Mouse (Mus musculus): Measurements from ENCODE around the gene Rab8b. TPM values are rescaled to one million over a fixed set of nuclear protein-coding genes. Genes with fewer than 3 reads are reported as not detected.
"Not testable (repeated sequence)": the region's sequence is repeated elsewhere in the genome, so short reads cannot be mapped to it uniquely, and the experiment has no call there.

Rab8b gene
- polyA plus RNA-seq, 1 experiment from 2014 or later = 30.6 TPM

DNA sequence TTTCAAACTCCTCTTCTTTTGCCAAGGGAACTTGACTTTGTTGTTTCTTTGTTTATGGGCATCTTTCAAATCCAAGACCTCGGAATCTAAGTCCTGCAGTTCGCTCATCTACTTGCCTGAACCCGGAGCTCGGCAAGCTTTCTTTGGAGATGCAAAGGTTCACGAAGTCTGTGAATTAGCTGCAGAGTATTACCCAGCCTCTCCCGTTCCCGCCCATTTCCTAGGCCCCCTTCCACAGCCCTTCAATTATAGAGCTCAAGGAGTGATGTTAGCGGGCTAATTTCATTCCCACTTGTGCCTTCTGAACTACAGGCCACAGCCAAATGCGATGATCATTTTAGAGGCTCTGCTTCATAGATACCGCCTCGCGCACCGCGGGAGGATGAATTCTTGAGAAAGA is 494 bp upstream of the Rab8b start:
- Histone ChIP-seq H3K4me1 (ENCODE audit: control insufficient read depth, low read depth, low read length) (peaks cover 37% of the 10 kb centered on the region), H3K9ac (ENCODE audit: low read depth, low read length) (peak overlapping the region; percentile 58), H3K36me3 (ENCODE audit: control insufficient read depth, insufficient read depth) (no peaks in the 10 kb centered on the region), H3K4me3 (ENCODE audit: low read depth, low read length) (peak overlapping the region; percentile 98), H3K9me3 (replicated peaks; ENCODE audit: control insufficient read depth, low read length) (no peaks in the 10 kb centered on the region), H3K27me3 (ENCODE audit: control insufficient read depth, insufficient read depth, low read depth, low read length) (no peaks in the 10 kb centered on the region), H3K4me2 (ENCODE audit: low read depth, low read length) (peak overlapping the region; percentile 85), H3K27ac (ENCODE audit: low read length) (peak overlapping the region; percentile 28; the same call in 1 of the 2 replicates)
- under 1% methylated on average over 14 of the region's 14 CpGs for WGBS (ENCODE audit: insufficient replicate concordance)
- ATAC-seq (ENCODE audit: low read depth) = no peak

DNA sequence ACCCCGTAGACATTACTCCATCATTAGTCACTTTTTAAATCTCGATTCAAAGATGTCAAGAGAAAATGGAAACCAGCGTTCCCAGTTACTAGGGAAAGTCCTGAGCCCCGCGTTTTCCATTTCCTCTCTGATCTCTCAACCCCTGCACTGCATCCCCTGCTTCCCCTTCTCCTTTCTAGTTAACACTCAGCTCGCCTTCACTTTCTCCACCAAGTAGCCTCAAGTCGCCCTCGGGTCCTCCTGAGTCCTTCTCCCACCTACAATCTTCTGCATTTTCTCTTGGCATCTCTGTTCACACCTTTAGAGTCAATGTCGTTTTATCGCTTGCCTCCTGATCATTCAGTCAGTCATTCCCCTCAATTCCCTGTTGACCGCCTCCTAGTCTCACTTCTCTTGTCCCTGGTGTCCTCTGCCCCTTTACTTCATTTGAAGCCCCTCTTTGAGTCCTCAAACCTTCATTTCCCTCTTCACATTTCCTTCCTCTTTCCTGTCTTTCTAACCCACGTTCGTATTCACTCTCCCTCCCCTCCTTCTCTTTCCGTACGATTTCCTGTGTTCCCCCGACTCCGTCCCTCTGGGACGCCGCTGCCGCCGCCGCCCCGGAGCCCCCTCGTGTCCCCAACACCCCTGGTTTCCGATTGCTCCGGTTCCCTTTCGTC is 686 bp downstream of the Rab8b start:
- Histone ChIP-seq H3K4me3 (ENCODE audit: low read depth, low read length) (peak overlapping the region; percentile 98), H3K9ac (ENCODE audit: low read depth, low read length) (peak overlapping the region; percentile 99), H3K27me3 (ENCODE audit: control insufficient read depth, insufficient read depth, low read depth, low read length) (no peaks in the 10 kb centered on the region), H3K9me3 (replicated peaks; ENCODE audit: control insufficient read depth, low read length) (no peaks in the 10 kb centered on the region), H3K36me3 (ENCODE audit: control insufficient read depth, insufficient read depth) (no peaks in the 10 kb centered on the region), H3K4me2 (ENCODE audit: low read depth, low read length) (peak overlapping the region; percentile 67), H3K27ac (ENCODE audit: low read length) (peak overlapping the region; percentile 96), H3K4me1 (ENCODE audit: control insufficient read depth, low read depth, low read length) (peaks cover 48% of the 10 kb centered on the region)
- WGBS (ENCODE audit: insufficient replicate concordance) = 1% methylated on average over 27 of the region's 27 CpGs
- ATAC-seq (ENCODE audit: low read depth) = no peak

DNA sequence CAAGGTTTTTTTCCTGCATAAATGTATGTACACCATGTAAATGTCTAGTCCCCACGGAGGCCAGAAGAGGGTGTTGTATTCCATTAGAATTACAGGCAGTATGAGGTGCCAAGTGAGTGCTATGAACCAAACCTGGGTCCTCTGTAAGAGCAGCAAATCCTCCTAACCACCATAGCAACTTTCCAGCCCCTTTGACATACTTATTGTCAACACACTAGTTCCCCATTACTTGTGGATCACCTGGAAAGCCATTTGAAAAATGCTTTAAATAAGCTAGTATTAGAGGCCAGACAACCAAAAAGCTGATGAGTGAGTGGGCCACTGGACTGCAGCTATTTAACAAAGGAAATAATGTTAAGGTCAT is 1.6 kb downstream of the Rab8b start:
- no peaks in the 10 kb centered on the region for H3K9me3 ChIP-seq (replicated peaks; ENCODE audit: control insufficient read depth, low read length)
- H3K4me2 ChIP-seq (ENCODE audit: low read depth, low read length) = peak overlapping the region; percentile 67
- H3K4me1 ChIP-seq (ENCODE audit: control insufficient read depth, low read depth, low read length) = peaks cover 55% of the 10 kb centered on the region
- peak overlapping the region; percentile 98 for H3K4me3 ChIP-seq (ENCODE audit: low read depth, low read length)
- 49% methylated on average over 1 of the region's 1 CpGs for WGBS (ENCODE audit: insufficient replicate concordance)
- no peaks in the 10 kb centered on the region for H3K27me3 ChIP-seq (ENCODE audit: control insufficient read depth, insufficient read depth, low read depth, low read length)
- no peaks in the 10 kb centered on the region for H3K36me3 ChIP-seq (ENCODE audit: control insufficient read depth, insufficient read depth)
- ATAC-seq (ENCODE audit: low read depth) = no peak
- H3K27ac ChIP-seq (ENCODE audit: low read length) = peak overlapping the region; percentile 96
- peak overlapping the region; percentile 99 for H3K9ac ChIP-seq (ENCODE audit: low read depth, low read length)

DNA sequence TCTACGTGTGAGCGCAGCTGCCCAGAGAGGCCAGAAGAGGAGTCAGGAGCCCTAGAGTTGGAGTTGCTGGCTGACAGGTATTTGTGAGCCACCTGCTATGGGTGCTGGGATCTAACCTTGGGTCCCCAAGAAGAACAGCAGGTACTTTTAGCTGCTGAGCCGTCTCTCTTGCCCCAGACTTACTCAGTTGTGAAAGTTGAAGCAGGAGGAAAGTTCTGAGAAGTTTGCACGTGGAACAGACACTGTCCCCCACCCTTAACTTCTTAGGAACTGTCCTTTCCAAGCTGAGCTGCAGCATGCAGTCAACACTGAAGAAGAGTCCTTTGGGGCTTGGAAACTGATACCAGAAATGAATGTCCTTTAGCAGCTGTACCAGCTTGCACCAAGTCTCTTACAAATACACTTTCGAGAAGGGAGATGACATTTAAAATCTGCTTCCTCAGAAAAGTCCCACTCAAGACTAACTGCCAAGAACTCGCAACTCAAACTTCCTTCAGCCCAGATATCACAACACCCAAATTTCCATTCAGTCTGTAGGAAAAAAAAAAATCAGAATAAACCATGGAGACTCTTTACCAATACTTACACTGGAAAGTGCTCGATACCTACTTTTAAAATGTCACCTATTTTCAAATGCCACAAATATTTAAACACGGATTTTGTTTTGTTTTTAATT is 2.1 kb downstream of the Rab8b start:
- ATAC-seq (ENCODE audit: low read depth) = no peak
- Histone ChIP-seq H3K4me1 (ENCODE audit: control insufficient read depth, low read depth, low read length) (peaks cover 60% of the 10 kb centered on the region), H3K9ac (ENCODE audit: low read depth, low read length) (peak overlapping the region; percentile 60), H3K36me3 (ENCODE audit: control insufficient read depth, insufficient read depth) (peaks cover 3% of the 10 kb centered on the region; the same call in 1 of the 2 replicates), H3K4me3 (ENCODE audit: low read depth, low read length) (peak overlapping the region; percentile 98), H3K4me2 (ENCODE audit: low read depth, low read length) (peak overlapping the region; percentile 67), H3K27ac (ENCODE audit: low read length) (peak overlapping the region; percentile 96), H3K27me3 (ENCODE audit: control insufficient read depth, insufficient read depth, low read depth, low read length) (no peaks in the 10 kb centered on the region), H3K9me3 (replicated peaks; ENCODE audit: control insufficient read depth, low read length) (no peaks in the 10 kb centered on the region)
- WGBS (ENCODE audit: insufficient replicate concordance) = 50% methylated on average over 8 of the region's 8 CpGs

DNA sequence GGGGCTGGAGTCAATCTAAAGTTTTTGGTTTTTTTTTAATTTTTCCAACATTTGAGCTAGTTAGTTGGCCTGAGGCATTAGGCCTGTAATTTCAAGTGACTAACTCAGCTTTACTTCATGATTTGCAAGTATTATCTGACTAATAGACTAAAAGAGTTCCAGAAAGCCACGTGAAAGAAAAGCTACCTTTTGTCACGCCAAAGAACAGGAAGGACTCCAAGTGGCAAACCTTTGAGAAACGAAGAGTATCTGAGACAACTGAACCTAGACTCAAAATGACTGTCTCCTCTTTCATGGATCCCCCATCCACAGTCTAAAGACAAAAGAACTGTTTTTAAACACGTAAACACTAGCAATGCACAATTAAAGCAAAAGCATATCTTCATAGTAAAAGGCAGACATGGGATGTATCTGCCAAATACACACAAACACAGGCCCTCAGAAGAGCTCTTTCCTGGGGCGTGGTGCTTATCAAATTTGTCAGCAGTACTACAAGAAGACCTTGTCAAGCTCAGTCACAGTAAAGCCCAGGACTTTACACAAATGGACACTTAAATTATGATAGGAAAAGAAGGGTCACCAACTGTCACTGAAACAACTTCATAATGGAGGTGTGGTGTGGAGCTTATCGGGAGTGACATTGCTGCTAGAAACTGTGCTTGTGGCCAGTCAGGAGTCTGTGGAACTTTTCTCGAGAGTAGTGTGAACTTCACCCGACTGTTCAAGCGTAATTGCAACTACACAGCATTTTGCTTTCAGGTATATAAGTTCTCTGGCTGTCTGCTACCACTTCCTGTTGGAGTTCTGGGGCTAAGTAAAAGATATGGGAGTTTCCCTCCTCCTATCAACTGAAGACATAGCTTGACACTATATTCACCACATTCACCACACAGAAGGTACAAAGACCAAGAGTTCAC is 3.4 kb downstream of the Rab8b start:
- Histone ChIP-seq H3K36me3 (ENCODE audit: control insufficient read depth, insufficient read depth) (peaks cover 3% of the 10 kb centered on the region; the same call in 1 of the 2 replicates), H3K27ac (ENCODE audit: low read length) (peak overlapping the region; percentile 96), H3K9me3 (replicated peaks; ENCODE audit: control insufficient read depth, low read length) (no peaks in the 10 kb centered on the region), H3K4me2 (ENCODE audit: low read depth, low read length) (peak overlapping the region; percentile 67), H3K4me3 (ENCODE audit: low read depth, low read length) (peak overlapping the region; percentile 98), H3K9ac (ENCODE audit: low read depth, low read length) (peak overlapping the region; percentile 60), H3K4me1 (ENCODE audit: control insufficient read depth, low read depth, low read length) (peaks cover 71% of the 10 kb centered on the region), H3K27me3 (ENCODE audit: control insufficient read depth, insufficient read depth, low read depth, low read length) (no peaks in the 10 kb centered on the region)
- 15% methylated on average over 9 of the region's 9 CpGs for WGBS (ENCODE audit: insufficient replicate concordance)
- peak; percentile 62 for ATAC-seq (ENCODE audit: low read depth)

DNA sequence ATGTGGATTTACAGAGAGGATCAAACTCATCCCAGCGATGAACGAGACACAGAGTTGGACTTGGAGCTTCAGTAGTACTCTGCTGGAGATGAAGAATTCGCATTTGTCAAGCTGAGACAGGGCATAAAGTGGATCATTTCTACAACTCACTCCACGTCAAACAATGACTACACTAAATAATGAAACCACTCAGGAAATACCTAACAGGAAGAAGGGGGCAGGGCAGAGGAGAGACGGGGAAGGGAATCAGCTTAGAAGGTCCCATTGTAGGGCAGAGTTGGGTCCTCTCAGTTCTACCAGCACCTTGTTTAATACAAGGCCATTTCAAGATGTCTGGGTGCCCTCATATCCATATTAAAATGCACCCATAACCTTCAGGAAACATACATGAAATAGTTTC is 4.1 kb downstream of the Rab8b start:
- ATAC-seq (ENCODE audit: low read depth) = no peak
- H3K4me2 ChIP-seq (ENCODE audit: low read depth, low read length) = peak overlapping the region; percentile 67
- H3K9ac ChIP-seq (ENCODE audit: low read depth, low read length) = peak overlapping the region; percentile 58
- 21% methylated on average over 5 of the region's 5 CpGs for WGBS (ENCODE audit: insufficient replicate concordance)
- H3K4me3 ChIP-seq (ENCODE audit: low read depth, low read length) = peak overlapping the region; percentile 32
- H3K27ac ChIP-seq (ENCODE audit: low read length) = peak overlapping the region; percentile 96
- peaks cover 72% of the 10 kb centered on the region for H3K4me1 ChIP-seq (ENCODE audit: control insufficient read depth, low read depth, low read length)
- H3K9me3 ChIP-seq (replicated peaks; ENCODE audit: control insufficient read depth, low read length) = no peaks in the 10 kb centered on the region
- H3K36me3 ChIP-seq (ENCODE audit: control insufficient read depth, insufficient read depth) = peaks cover 3% of the 10 kb centered on the region; the same call in 1 of the 2 replicates
- H3K27me3 ChIP-seq (ENCODE audit: control insufficient read depth, insufficient read depth, low read depth, low read length) = no peaks in the 10 kb centered on the region

DNA sequence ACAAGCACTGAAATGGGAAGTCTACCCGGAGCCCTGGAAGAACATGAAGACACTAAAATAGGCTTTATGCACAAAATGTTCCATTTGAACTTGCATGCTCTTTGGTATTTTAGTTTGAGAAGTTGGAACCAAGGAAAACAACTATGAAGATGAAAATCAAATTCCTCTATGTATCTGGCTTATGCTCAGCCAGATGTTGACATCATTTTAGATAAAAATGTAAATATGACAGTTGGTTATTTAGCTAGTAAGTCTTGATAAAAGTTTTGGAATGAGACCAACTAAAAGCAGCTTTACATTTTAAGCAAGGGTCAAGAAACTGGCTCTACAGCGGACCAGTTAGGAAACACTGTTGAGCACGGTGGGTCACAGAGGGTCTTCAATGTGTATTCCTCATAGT is 4.9 kb downstream of the Rab8b start:
- H3K9ac ChIP-seq (ENCODE audit: low read depth, low read length) = no peak overlapping the region; the same call in 1 of the 2 replicates
- peaks cover 3% of the 10 kb centered on the region; the same call in 1 of the 2 replicates for H3K36me3 ChIP-seq (ENCODE audit: control insufficient read depth, insufficient read depth)
- H3K27ac ChIP-seq (ENCODE audit: low read length) = peak overlapping the region; percentile 96
- H3K4me1 ChIP-seq (ENCODE audit: control insufficient read depth, low read depth, low read length) = peaks cover 74% of the 10 kb centered on the region
- H3K4me3 ChIP-seq (ENCODE audit: low read depth, low read length) = no peak overlapping the region
- no peaks in the 10 kb centered on the region for H3K9me3 ChIP-seq (replicated peaks; ENCODE audit: control insufficient read depth, low read length)
- H3K27me3 ChIP-seq (ENCODE audit: control insufficient read depth, insufficient read depth, low read depth, low read length) = no peaks in the 10 kb centered on the region
- ATAC-seq (ENCODE audit: low read depth) = no peak
- H3K4me2 ChIP-seq (ENCODE audit: low read depth, low read length) = peak overlapping the region; percentile 67
- WGBS (ENCODE audit: insufficient replicate concordance) = 69% methylated on average over 3 of the region's 3 CpGs

DNA sequence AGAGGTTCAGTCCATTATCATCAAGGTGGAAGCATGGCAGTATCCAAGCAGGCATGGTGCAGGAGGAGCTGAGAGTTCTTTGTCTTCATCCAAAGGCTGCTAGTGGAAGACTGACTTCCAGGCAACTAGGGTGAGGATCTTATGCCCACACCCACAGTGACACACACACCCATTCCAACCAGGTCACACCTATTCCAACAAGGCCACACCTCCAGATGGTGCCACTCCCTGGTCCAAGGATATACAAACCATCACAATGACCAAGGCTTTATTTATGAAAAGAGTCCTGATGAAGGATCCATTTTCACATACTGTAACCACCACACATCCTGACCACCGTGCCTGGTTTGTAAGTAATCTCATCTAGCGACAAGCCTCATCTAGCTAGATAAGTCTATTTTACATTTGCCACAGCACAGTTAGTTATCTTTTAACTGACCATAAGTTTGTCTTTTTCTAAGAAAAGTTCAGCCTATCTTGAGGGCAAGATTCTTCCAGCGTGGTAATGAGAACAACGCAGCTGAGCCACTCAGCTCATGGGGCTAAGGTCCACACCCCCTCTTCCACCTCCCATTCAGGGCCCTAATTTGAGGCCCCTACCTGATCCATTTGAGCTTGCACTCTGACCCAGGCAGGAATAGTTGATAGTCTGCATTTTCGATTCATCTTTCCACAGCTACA is 6.1 kb downstream of the Rab8b start:
- H3K27ac ChIP-seq (ENCODE audit: low read length) = peak overlapping the region; percentile 83

More for the DNA sequence above, 6.1 kb downstream of the Rab8b start:
- peak overlapping the region; percentile 4; the same call in 1 of the 2 replicates for H3K9ac ChIP-seq (ENCODE audit: low read depth, low read length)
- H3K4me3 ChIP-seq (ENCODE audit: low read depth, low read length) = peak overlapping the region; percentile 48
- ATAC-seq (ENCODE audit: low read depth) = peak; percentile 30
- H3K27me3 ChIP-seq (ENCODE audit: control insufficient read depth, insufficient read depth, low read depth, low read length); H3K9me3 ChIP-seq (replicated peaks; ENCODE audit: control insufficient read depth, low read length); H3K36me3 ChIP-seq (ENCODE audit: control insufficient read depth, insufficient read depth): not testable (repeated sequence)
- H3K4me1 ChIP-seq (ENCODE audit: control insufficient read depth, low read depth, low read length) = peaks cover 80% of the 10 kb centered on the region
- H3K4me2 ChIP-seq (ENCODE audit: low read depth, low read length) = peak overlapping the region; percentile 58
- 29% methylated on average over 5 of the region's 5 CpGs for WGBS (ENCODE audit: insufficient replicate concordance)

Measured in liver, embryonic 16.5 days (tissue).